Mouse (Mus musculus) embryonic facial prominence, embryonic 11.5 days (tissue): ENCODE measurements around the gene Zfp524. TPM values are rescaled to one million over a fixed set of nuclear protein-coding genes. Genes with fewer than 3 reads are reported as not detected.

Experiments
- ATAC-seq: fragments of 200-750 bp; cut with Nextera tagmentation; replicated peaks from 2 replicates; pipeline ENCODE4 v1.8.0; 2017; ENCODE audit warnings: low read depth; ENCODE audit not compliant: insufficient number of reproducible peaks, low FRiP score, low TSS enrichment
- DNase-seq: peaks from one replicate; pipeline ENCODE4 v3.0.0-alpha.2; 2015; ENCODE audit warnings: low spot score
- H3K27ac ChIP-seq: fragments of 300-500 bp; sonication (generic); replicated peaks from 2 replicates; pipeline ENCODE4 v1.5.1; 2014; ENCODE audit warnings: mild to moderate bottlenecking, low read depth, low read length, control low read depth
- H3K27me3 ChIP-seq: fragments of 300-500 bp; sonication (generic); 2 replicates; pipeline ENCODE4 v1.6.1; 2014; ENCODE audit warnings: mild to moderate bottlenecking, low read length, moderate library complexity, mixed read lengths; ENCODE audit not compliant: control insufficient read depth, insufficient read depth
- H3K36me3 ChIP-seq: fragments of 300-500 bp; sonication (generic); replicated peaks from 2 replicates; pipeline ENCODE4 v1.6.1; 2014; ENCODE audit warnings: low read depth, mild to moderate bottlenecking, low read length, moderate library complexity, mixed read lengths; ENCODE audit not compliant: control insufficient read depth, insufficient read depth
- H3K4me1 ChIP-seq: fragments of 300-500 bp; sonication (generic); 2 replicates; pipeline ENCODE4 v1.6.1; 2014; ENCODE audit warnings: low read length, mixed read lengths; ENCODE audit not compliant: control insufficient read depth, insufficient read depth
- H3K4me2 ChIP-seq: fragments of 300-500 bp; sonication (generic); 2 replicates; pipeline ENCODE4 v1.6.1; 2014; ENCODE audit warnings: low read depth, mild to moderate bottlenecking, control low read depth, low read length, moderate library complexity
- H3K4me3 ChIP-seq: fragments of 300-500 bp; sonication (generic); 2 replicates; pipeline ENCODE4 v1.5.1; 2014; ENCODE audit warnings: low read depth, low read length, control low read depth
- H3K9ac ChIP-seq: fragments of 300-500 bp; sonication (generic); replicated peaks from 2 replicates; pipeline ENCODE4 v1.6.1; 2014; ENCODE audit warnings: mild to moderate bottlenecking, control low read depth, low read length
- H3K9me3 ChIP-seq: fragments of 300-500 bp; sonication (generic); replicated peaks from 2 replicates; pipeline ENCODE4 v1.6.1; 2016; ENCODE audit warnings: mild to moderate bottlenecking, low read length, inconsistent platforms, mixed read lengths; ENCODE audit not compliant: control insufficient read depth
- WGBS: fragments of 180-500 bp; shearing (Covaris S2); extraction: QIAGEN DNeasy Blood & Tissue Kit; methylation state at CpG from one replicate; pipeline ENCODE4 v1.1.7; 2014; 5-methylcytosine and 5-hydroxymethylcytosine counted together
- polyA plus RNA-seq: library from polyadenylated mRNA; unstranded; fragments of >200 nt; fragmentation: Nextera tagmentation; extraction: Ambion mirVana; gene quantifications from 2 replicates; pipeline ENCODE4 v1.2.1, GENCODE M21; 2014

Gene Zfp524
- polyA plus RNA-seq, 1 experiment from 2014 or later, result 7.5 TPM

DNA sequence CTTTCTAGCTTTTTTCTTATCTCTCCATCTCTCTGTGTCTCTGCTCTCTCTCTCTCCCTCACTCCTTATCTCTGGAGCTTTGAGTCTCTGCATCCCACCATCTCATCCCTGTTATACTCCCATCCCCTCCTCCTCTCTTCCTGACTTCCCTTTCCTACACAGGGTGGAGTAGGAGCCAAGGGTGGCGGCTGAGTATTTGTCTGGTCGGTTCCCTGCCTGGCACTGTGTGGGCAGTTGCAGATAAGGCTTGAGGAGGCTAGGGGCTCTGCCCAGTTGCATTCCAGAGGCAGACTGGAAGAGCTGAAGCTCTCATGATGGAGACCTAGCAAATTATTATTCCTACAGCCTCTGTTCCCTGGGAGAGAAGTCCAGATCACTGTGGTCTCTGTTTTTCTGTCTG lies 26.0 kb upstream of the Zfp524 start:
- Histone ChIP-seq H3K9ac (no peak overlapping the region), H3K36me3 (no peaks in the 10 kb centered on the region; the same call in 1 of the 2 replicates), H3K4me1 (no peaks in the 10 kb centered on the region), H3K9me3 (no peaks in the 10 kb centered on the region), H3K4me2 (no peak overlapping the region), H3K27me3 (peaks cover 7% of the 10 kb centered on the region), H3K4me3 (no peak overlapping the region), H3K27ac (no peak overlapping the region)
- DNase-seq (no peak), ATAC-seq (no peak)
- 65% methylated on average over 2 of the region's 2 CpGs for WGBS

DNA sequence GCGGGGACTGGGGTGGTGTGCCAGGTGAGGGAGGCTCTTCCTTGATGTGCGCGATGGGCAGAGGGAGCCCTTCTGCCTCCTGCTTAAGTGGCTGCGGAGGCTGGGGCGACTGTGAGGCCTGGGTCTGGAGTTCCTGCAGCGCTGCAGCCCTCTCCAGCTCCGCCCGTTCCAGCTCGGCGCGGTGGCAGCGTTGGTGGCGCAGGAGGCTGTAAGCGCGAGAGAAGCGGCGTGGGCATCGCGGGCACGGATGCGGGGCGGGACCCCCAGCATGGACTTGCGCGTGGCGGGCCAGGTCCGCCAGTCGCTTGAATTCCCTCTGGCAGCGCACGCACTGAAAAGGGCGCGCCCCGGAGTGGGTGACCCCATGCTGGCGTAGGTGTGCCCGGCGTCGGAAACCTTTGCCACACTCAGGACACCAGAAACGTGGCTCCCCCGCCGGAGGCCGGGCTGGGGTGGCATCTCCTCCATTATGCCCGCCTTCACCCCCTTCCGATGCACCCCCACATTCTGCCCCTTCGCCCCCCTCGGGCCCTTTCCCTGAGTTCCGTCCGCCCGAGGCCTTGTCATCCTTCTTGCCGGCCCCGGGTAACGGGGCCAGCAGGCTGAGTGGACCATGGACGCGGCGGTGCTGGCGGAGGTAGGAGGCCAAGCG lies 20.7 kb upstream of the Zfp524 start:
- H3K4me2 ChIP-seq, result peak overlapping the region; percentile 21; the same call in 1 of the 2 replicates
- DNase-seq (no peak), ATAC-seq (no peak)
- peaks cover 21% of the 10 kb centered on the region for H3K27me3 ChIP-seq
- 29% methylated on average over 44 of the region's 55 CpGs for WGBS
- no peak overlapping the region for H3K27ac ChIP-seq
- no peaks in the 10 kb centered on the region for H3K4me1 ChIP-seq
- H3K4me3 ChIP-seq, result no peak overlapping the region
- H3K9me3 ChIP-seq, result no peaks in the 10 kb centered on the region
- H3K36me3 ChIP-seq, result peaks cover 4% of the 10 kb centered on the region; the same call in 1 of the 2 replicates
- H3K9ac ChIP-seq, result peak overlapping the region; percentile 9; the same call in 1 of the 2 replicates

DNA sequence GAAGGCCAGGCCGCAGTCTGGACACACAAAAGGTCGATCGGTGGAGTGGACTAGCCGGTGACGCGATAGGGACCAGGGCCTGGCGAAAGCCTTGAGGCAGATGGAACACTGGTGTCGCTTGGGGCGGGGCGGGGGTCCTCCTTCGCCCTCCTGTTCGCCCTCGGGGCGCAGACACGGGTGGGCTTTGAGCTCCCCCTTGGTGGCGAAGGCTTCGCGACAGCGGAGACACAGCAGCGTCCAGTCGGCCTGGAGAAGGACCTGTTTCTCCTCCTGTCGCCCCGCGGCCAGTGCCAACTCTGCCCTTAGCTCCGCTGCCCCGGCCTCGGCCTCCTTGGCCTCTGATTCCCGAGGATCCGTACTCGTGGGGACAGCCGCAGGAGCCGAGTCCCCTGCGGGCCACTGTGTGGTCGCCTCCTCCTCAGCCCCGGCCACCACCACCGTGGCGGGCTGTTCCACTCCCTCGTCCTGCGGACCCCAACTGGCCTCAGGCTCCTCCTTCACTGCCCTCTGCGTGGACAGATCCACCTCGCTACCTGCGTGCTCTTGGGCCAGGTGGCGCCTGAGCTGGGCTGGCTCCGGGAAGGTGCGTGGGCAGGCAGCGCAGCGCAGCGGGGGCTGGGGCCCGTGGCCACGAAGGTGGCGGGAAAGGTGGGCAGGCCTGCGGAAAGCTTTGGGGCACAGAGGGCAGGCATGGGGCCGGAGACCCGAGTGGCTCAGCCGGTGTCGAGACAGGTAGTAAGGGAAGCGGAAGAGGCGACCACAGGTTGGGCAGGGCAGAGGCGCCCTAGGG lies 20.0 kb upstream of the Zfp524 start:
- DNase-seq (no peak), ATAC-seq (no peak)
- WGBS, result 44% methylated on average over 56 of the region's 59 CpGs

DNA sequence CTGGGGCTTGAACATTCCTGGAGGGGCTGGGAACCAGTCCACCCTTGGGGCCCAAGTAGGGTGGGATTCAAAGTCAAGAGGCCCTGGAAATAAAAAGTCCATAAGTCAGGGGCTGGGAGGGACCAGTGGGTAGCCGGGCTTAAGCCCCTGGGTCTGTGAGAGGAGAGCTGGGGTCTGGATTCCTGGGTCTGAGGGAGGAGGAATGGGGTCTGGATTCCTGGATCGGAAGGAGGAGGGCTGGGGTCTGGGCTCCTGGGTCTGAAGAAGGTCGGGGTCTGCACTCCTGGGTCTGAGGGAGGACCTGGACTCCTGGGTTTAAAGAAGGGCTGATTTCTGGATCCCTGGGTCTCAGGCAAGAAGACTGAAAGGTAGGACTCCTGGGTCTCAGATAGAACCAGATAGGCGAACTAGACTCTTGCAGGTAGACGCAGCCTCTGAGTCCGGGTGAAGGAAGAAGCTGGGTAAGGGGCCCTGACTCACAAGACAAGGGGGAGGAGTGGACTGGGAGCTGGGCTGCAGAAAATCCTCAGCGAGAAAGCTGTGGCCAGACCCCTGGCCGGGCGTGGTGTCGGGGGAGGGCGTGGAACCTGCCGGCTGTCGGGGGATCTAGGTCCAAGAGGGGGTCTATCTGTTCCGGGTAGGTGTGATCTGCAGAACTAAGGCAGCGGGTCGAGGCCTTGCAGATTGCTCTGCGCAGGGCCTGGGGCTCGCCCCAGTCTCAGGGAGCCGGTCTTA lies 18.8 kb upstream of the Zfp524 start:
- H3K4me1 ChIP-seq, result no peaks in the 10 kb centered on the region
- WGBS, result 5% methylated on average over 19 of the region's 19 CpGs
- ATAC-seq, result no peak; the same call in 1 of the 2 replicates
- H3K4me3 ChIP-seq, result peak overlapping the region; percentile 77
- no peak for DNase-seq
- peaks cover 21% of the 10 kb centered on the region for H3K27me3 ChIP-seq
- peak overlapping the region; percentile 62 for H3K4me2 ChIP-seq
- peak overlapping the region; percentile 89 for H3K9ac ChIP-seq
- peaks cover 4% of the 10 kb centered on the region; the same call in 1 of the 2 replicates for H3K36me3 ChIP-seq
- H3K27ac ChIP-seq, result no peak overlapping the region
- no peaks in the 10 kb centered on the region for H3K9me3 ChIP-seq

More for the DNA sequence above, 20.0 kb upstream of the Zfp524 start:
- Histone ChIP-seq H3K4me3 (peak overlapping the region; percentile 8; the same call in 1 of the 2 replicates), H3K9me3 (no peaks in the 10 kb centered on the region), H3K27me3 (peaks cover 21% of the 10 kb centered on the region), H3K9ac (peak overlapping the region; percentile 9; the same call in 1 of the 2 replicates), H3K4me1 (no peaks in the 10 kb centered on the region), H3K27ac (no peak overlapping the region), H3K36me3 (peaks cover 4% of the 10 kb centered on the region; the same call in 1 of the 2 replicates), H3K4me2 (peak overlapping the region; percentile 21; the same call in 1 of the 2 replicates)

DNA sequence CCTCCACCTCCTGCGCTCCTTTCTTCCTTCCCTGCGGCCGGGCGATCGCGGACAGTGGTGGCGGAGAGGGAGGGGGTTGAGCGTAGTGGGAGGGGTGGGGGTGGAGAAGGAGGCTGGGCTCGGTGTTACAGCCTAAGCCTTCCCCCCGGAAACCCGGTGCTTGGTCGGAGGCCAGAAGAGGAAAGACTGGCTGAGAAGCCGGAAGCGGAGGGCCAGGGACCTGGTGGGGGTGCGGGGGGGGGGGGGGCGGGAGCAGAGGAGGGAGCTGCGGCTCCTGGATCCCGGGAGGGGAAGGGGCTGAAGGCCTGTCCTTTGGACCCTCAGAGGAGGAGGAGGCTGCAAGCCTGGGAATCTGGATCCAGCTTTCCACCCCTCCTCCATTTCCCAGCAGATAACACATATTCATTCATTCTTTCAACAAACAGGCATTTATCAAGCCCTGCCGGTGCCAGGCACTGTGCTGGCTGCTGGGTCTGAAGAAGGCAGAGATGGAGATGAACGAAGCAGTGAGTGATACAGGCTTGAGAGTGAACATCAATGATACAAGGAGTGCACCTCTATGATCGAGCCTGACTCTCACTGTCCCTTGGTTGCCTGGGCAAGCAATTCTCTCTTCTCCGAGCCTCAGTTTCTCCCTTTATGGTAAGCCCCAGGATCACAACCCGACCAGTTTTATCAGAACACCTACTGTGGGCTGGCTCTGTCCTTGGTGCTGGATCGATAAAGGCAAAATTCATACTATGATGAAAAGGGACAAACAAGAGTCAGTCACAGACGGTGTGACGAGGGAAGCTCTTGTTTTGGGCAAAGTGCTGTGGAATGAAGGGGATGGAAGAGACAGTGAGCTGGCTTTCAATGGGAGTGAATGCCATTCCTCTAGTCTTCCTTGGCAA lies 18.0 kb upstream of the Zfp524 start, which contains the start of gene Zfp579:
Gene Zfp579, minus strand, starts transcription at position 156 of the 893 bp plus-strand sequence.
- ATAC-seq (peak; percentile 85), DNase-seq (peak; percentile 92)
- H3K27ac ChIP-seq, result no peak within 1 kb of the TSS
- peak within 1 kb of the TSS; percentile 89 for H3K9ac ChIP-seq
- 6% methylated on average over 18 of the region's 26 CpGs for WGBS
- H3K27me3 ChIP-seq, result peaks cover 21% of the 10 kb centered on the region
- no peaks in the 10 kb centered on the region for H3K9me3 ChIP-seq
- peaks cover 4% of the 10 kb centered on the region; the same call in 1 of the 2 replicates for H3K36me3 ChIP-seq
- H3K4me3 ChIP-seq, result peak within 1 kb of the TSS; percentile 77
- no peaks in the 10 kb centered on the region for H3K4me1 ChIP-seq
- peak within 1 kb of the TSS; percentile 62 for H3K4me2 ChIP-seq

DNA sequence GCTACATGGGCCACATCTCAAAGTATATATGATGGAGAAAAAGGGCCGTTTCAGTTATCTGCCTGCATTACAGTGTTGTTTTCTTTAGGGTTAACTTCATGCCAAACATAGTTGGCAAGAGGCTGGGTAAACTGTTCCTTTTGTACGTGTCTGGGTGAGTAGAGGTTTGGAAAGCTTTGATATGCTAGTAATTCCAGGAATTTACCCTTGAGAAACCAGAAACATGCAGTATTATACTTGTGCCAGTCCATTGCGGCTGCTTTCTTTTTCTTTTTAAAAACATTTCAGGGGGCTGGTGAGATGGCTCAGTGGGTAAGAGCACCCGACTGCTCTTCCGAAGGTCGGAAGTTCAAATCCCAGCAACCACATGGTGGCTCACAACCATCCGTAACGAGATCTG lies 17.3 kb upstream of the Zfp524 start:
- H3K4me1 ChIP-seq, result no peaks in the 10 kb centered on the region
- peak overlapping the region; percentile 62 for H3K4me2 ChIP-seq
- ATAC-seq (no peak), DNase-seq (no peak)
- H3K36me3 ChIP-seq, result peaks cover 4% of the 10 kb centered on the region; the same call in 1 of the 2 replicates
- H3K27me3 ChIP-seq, result peaks cover 21% of the 10 kb centered on the region
- H3K9me3 ChIP-seq, result no peaks in the 10 kb centered on the region
- H3K27ac ChIP-seq, result no peak overlapping the region
- H3K4me3 ChIP-seq, result peak overlapping the region; percentile 77
- no peak overlapping the region for H3K9ac ChIP-seq
- 69% methylated on average over 8 of the region's 8 CpGs for WGBS

DNA sequence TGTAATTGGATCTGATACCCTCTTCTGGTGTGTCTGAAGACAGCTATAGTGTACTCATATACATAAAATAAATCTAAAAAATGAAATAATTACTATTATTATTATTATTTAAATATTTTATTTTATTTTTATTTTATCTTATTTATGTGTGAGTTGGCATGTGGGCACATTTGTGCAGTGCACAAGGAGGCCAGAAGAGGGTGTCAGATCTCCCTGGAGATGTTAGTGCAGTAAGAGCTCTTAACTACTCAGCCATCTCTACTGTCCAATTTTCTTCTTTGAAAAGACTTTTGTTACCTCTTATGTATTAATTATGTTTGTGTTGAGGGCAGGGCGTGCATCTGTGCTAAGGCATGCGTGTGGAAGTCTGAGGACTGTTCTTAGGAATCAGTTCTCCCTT lies 14.3 kb upstream of the Zfp524 start:
- H3K27me3 ChIP-seq, result no peaks in the 10 kb centered on the region; the same call in 1 of the 2 replicates
- H3K4me2 ChIP-seq, result no peak overlapping the region
- H3K9ac ChIP-seq, result no peak overlapping the region
- WGBS, result 73% methylated on average over 2 of the region's 2 CpGs
- H3K27ac ChIP-seq, result no peak overlapping the region
- H3K36me3 ChIP-seq, result no peaks in the 10 kb centered on the region
- ATAC-seq (no peak), DNase-seq (no peak)
- no peak overlapping the region for H3K4me3 ChIP-seq
- no peaks in the 10 kb centered on the region for H3K4me1 ChIP-seq
- H3K9me3 ChIP-seq, result no peaks in the 10 kb centered on the region
